Mouse (Mus musculus) MEL (cell line): ENCODE measurements at regions not wholly inside any gene's neighbourhood (a gene's known extent, or its start where the extent isn't known, plus 50 kb on each side); places are given as distances from the start of the nearest gene placed in this dataset.

Experiments
- DNase-seq: peaks from one replicate; pipeline ENCODE4 v3.0.0; 2011; ENCODE audit warnings: low read depth, low spot score
- H3K27ac ChIP-seq: 2 replicates; pipeline ENCODE4 v1.5.1; 2012; ENCODE audit warnings: low read depth, mild to moderate bottlenecking, control low read depth, low read length, moderate library complexity; ENCODE audit not compliant: control insufficient read depth
- H3K27me3 ChIP-seq, 2 experiments: fragments of 150-350 bp in 1 of 2; sonication (generic) in 1 of 2; 2 replicates each; pipeline ENCODE4 v1.6.1; 2012; ENCODE audit warnings: low read length in 2 of 2, mild to moderate bottlenecking in 2 of 2, improper control_type of control experiment in 1 of 2, moderate library complexity in 1 of 2; ENCODE audit not compliant: insufficient read depth in 2 of 2, control insufficient read depth in 1 of 2
- H3K36me3 ChIP-seq, 2 experiments: 2 replicates each; pipeline ENCODE4 v1.6.1; 2012 to 2014; ENCODE audit warnings: low read length in 2 of 2, improper control_type of control experiment in 1 of 2, inconsistent platforms in 1 of 2, mild to moderate bottlenecking in 1 of 2; ENCODE audit not compliant: insufficient read depth in 2 of 2, control insufficient read depth in 1 of 2
- H3K4me1 ChIP-seq, 2 experiments: fragments of 150-350 bp in 1 of 2; sonication (generic) in 1 of 2; 2 replicates each; pipeline ENCODE4 v1.6.1; 2012; ENCODE audit warnings: low read length in 2 of 2, improper control_type of control experiment in 1 of 2, mild to moderate bottlenecking in 1 of 2; ENCODE audit not compliant: insufficient read depth in 2 of 2, control insufficient read depth in 1 of 2
- H3K4me3 ChIP-seq, 2 experiments: fragments of 150-350 bp in 1 of 2; sonication (generic) in 1 of 2; 2 replicates each; pipeline ENCODE4 v1.5.1; 2012; ENCODE audit warnings: low read depth in 2 of 2, low read length in 2 of 2, mild to moderate bottlenecking in 2 of 2, moderate library complexity in 2 of 2, control low read depth in 1 of 2, improper control_type of control experiment in 1 of 2; ENCODE audit not compliant: control insufficient read depth in 1 of 2, insufficient read depth in 1 of 2
- H3K79me2 ChIP-seq: 2 replicates; pipeline ENCODE4 v1.6.1; 2012; ENCODE audit warnings: mild to moderate bottlenecking, low read length, moderate library complexity; ENCODE audit not compliant: control insufficient read depth, poor library complexity, insufficient read depth
- H3K9ac ChIP-seq: 2 replicates; pipeline ENCODE4 v1.6.1; 2012; ENCODE audit warnings: low read depth, mild to moderate bottlenecking, control low read depth, low read length, moderate library complexity; ENCODE audit not compliant: control insufficient read depth, poor library complexity, severe bottlenecking
- H3K9me3 ChIP-seq: fragments of 150-350 bp; sonication (generic); replicated peaks from 2 replicates; pipeline ENCODE4 v1.6.1; 2012; ENCODE audit warnings: mild to moderate bottlenecking, low read length, improper control_type of control experiment, moderate library complexity; ENCODE audit not compliant: insufficient read depth
- CHD1 ChIP-seq: IDR thresholded peaks from 2 replicates; pipeline ENCODE4 v1.6.1; 2012; ENCODE audit warnings: low read depth, mild to moderate bottlenecking, inconsistent platforms, low read length, improper control_type of control experiment
- CHD2 ChIP-seq: IDR thresholded peaks from 2 replicates; pipeline ENCODE4 v1.6.1; 2011; ENCODE audit warnings: low read length, improper control_type of control experiment
- CTCF ChIP-seq, 3 experiments: IDR thresholded peaks in 2 of 3; conservative IDR thresholded peaks in 1 of 3; 2 replicates each; pipeline ENCODE4 v1.5.1; 2011 to 2012; ENCODE audit warnings: low read length in 3 of 3, low read depth in 2 of 3, mild to moderate bottlenecking in 2 of 3, improper control_type of control experiment in 1 of 3, inconsistent platforms in 1 of 3, mixed read lengths in 1 of 3, moderate library complexity in 1 of 3; ENCODE audit not compliant: control insufficient read depth in 1 of 3, insufficient read depth in 1 of 3, poor library complexity in 1 of 3, severe bottlenecking in 1 of 3
- ELF1 ChIP-seq: IDR thresholded peaks from 2 replicates; pipeline ENCODE4 v1.6.1; 2014; ENCODE audit warnings: low read depth, mild to moderate bottlenecking, inconsistent platforms, low read length, improper control_type of control experiment, moderate library complexity
- JUND ChIP-seq: IDR thresholded peaks from 2 replicates; pipeline ENCODE4 v1.6.1; 2011; ENCODE audit warnings: low read depth, mild to moderate bottlenecking, improper control_type of control experiment, low read length
- MAFK ChIP-seq: IDR thresholded peaks from 2 replicates; pipeline ENCODE4 v1.6.1; 2011; ENCODE audit warnings: low read depth, mild to moderate bottlenecking, low read length, improper control_type of control experiment, borderline replicate concordance
- MAZ ChIP-seq: IDR thresholded peaks from 2 replicates; pipeline ENCODE4 v1.6.1; 2012; ENCODE audit warnings: low read depth, mild to moderate bottlenecking, inconsistent platforms, low read length, improper control_type of control experiment
- MEF2A ChIP-seq: IDR thresholded peaks from 2 replicates; pipeline ENCODE4 v1.6.1; 2014; ENCODE audit warnings: low read depth, mild to moderate bottlenecking, inconsistent platforms, low read length, improper control_type of control experiment; ENCODE audit not compliant: poor library complexity, insufficient replicate concordance, severe bottlenecking; ENCODE audit errors: extremely low read depth
- MYC ChIP-seq: IDR thresholded peaks from 2 replicates; pipeline ENCODE4 v1.6.1; 2011; ENCODE audit warnings: low read depth, mild to moderate bottlenecking, low read length, improper control_type of control experiment, moderate library complexity
- NELFE ChIP-seq: IDR thresholded peaks from 2 replicates; pipeline ENCODE4 v1.6.1; 2011; ENCODE audit warnings: low read depth, low read length, improper control_type of control experiment
- POLR2AphosphoS2 ChIP-seq: IDR thresholded peaks from 2 replicates; pipeline ENCODE4 v1.6.1; 2011; ENCODE audit warnings: low read length, improper control_type of control experiment
- POLR2AphosphoS5 ChIP-seq: IDR thresholded peaks from 2 replicates; pipeline ENCODE4 v1.6.1; 2012; ENCODE audit warnings: low read depth, borderline replicate concordance, mild to moderate bottlenecking, inconsistent platforms, low read length, moderate library complexity, mixed read lengths
- RAD21 ChIP-seq: IDR thresholded peaks from 2 replicates; pipeline ENCODE4 v1.6.1; 2011; ENCODE audit warnings: mild to moderate bottlenecking, low read depth, low read length, improper control_type of control experiment
- SIN3A ChIP-seq: IDR thresholded peaks from 2 replicates; pipeline ENCODE4 v1.6.1; 2012; ENCODE audit warnings: low read length, improper control_type of control experiment, inconsistent platforms
- SMC3 ChIP-seq: IDR thresholded peaks from 2 replicates; pipeline ENCODE4 v1.6.1; 2011; ENCODE audit warnings: low read depth, low read length, improper control_type of control experiment
- TAL1 ChIP-seq: IDR thresholded peaks from 2 replicates; pipeline ENCODE4 v1.6.1; 2012; ENCODE audit warnings: mild to moderate bottlenecking, inconsistent platforms, low read length, moderate library complexity, mixed read lengths
- TCF12 ChIP-seq: IDR thresholded peaks from 2 replicates; pipeline ENCODE4 v1.6.1; 2014; ENCODE audit warnings: low read depth, mild to moderate bottlenecking, inconsistent platforms, low read length, improper control_type of control experiment, moderate library complexity
- UBTF ChIP-seq: IDR thresholded peaks from 2 replicates; pipeline ENCODE4 v1.6.1; 2012; ENCODE audit warnings: low read depth, mild to moderate bottlenecking, inconsistent platforms, low read length, improper control_type of control experiment, moderate library complexity, borderline replicate concordance; ENCODE audit not compliant: insufficient read depth
- USF1 ChIP-seq: IDR thresholded peaks from 2 replicates; pipeline ENCODE4 v1.6.1; 2014; ENCODE audit warnings: low read depth, mild to moderate bottlenecking, inconsistent platforms, low read length, improper control_type of control experiment, moderate library complexity
- USF2 ChIP-seq, 2 experiments: IDR thresholded peaks; 2 replicates each; pipeline ENCODE4 v1.6.1; 2011 to 2012; ENCODE audit warnings: improper control_type of control experiment in 2 of 2, low read length in 2 of 2, borderline replicate concordance in 1 of 2, inconsistent platforms in 1 of 2, low read depth in 1 of 2, mild to moderate bottlenecking in 1 of 2; ENCODE audit not compliant: insufficient read depth in 1 of 2
- ZC3H11A ChIP-seq: IDR thresholded peaks from 2 replicates; pipeline ENCODE4 v1.6.1; 2012; ENCODE audit warnings: low read depth, mild to moderate bottlenecking, inconsistent platforms, low read length, improper control_type of control experiment
- ZKSCAN1 ChIP-seq: IDR thresholded peaks from 2 replicates; pipeline ENCODE4 v1.6.1; 2012; ENCODE audit warnings: low read depth, mild to moderate bottlenecking, inconsistent platforms, low read length, improper control_type of control experiment, moderate library complexity
- ZMIZ1 ChIP-seq: IDR thresholded peaks from 2 replicates; pipeline ENCODE4 v1.6.1; 2012; ENCODE audit warnings: low read depth, mild to moderate bottlenecking, inconsistent platforms, low read length, improper control_type of control experiment, moderate library complexity

DNA sequence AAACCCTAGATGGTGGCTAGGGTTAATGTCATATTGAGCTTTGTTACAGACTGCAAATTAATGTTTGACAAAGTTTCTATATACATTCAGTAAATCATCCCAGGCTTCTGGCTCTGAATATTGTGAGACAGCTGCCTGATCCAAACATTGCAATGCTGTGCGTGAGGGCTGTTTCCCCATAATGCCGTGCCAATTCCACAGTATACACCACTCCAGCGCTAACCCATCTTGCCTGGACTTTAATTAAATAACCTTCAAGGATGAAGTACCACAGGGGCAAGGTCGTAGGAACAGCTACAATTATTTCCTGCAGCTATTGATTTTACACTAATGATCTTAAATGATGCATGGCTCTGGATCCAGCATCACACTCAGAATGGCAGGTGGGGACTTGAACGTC is 704.6 kb upstream of the Lrrc4c start:
- H3K9me3 ChIP-seq = no peaks in the 10 kb centered on the region
- no peak overlapping the region for H3K4me3 ChIP-seq
- no peak for TF ChIP-seq ZKSCAN1
- TF ChIP-seq SMC3 = no peak
- TF ChIP-seq TAL1 = no peak
- no peak for TF ChIP-seq MYC
- no peak for TF ChIP-seq ELF1
- TF ChIP-seq SIN3A = no peak
- no peak for TF ChIP-seq NELFE
- TF ChIP-seq CHD1 = no peak
- no peak for TF ChIP-seq POLR2AphosphoS2
- no peak for TF ChIP-seq CTCF (IDR thresholded peaks at IDR 0.05 in 2 of 3, conservative IDR thresholded peaks at IDR 0.05 in 1 of 3; ENCODE audit: control insufficient read depth in 1 of 3, insufficient read depth in 1 of 3, low read depth in 2 of 3, low read length in 3 of 3, poor library complexity in 1 of 3, severe bottlenecking in 1 of 3)
- TF ChIP-seq USF1 = no peak
- TF ChIP-seq RAD21 = no peak
- no peak for TF ChIP-seq USF2 (IDR thresholded peaks at IDR 0.05; ENCODE audit: borderline replicate concordance in 1 of 2, insufficient read depth in 1 of 2, low read depth in 1 of 2, low read length in 2 of 2)
- no peak for TF ChIP-seq ZC3H11A
- no peak for TF ChIP-seq POLR2AphosphoS5
- no peak for TF ChIP-seq MEF2A
- no peak for TF ChIP-seq TCF12
- no peak for TF ChIP-seq JUND
- TF ChIP-seq MAZ = no peak
- TF ChIP-seq, all 39 proteins: peak for 0
- Histone ChIP-seq H3K36me3 (no peaks in the 10 kb centered on the region), H3K27ac (no peak overlapping the region), H3K79me2 (no peaks in the 10 kb centered on the region), H3K27me3 (no peaks in the 10 kb centered on the region), H3K9ac (no peak overlapping the region), H3K4me1 (no peaks in the 10 kb centered on the region)
- DNase-seq = no peak

DNA sequence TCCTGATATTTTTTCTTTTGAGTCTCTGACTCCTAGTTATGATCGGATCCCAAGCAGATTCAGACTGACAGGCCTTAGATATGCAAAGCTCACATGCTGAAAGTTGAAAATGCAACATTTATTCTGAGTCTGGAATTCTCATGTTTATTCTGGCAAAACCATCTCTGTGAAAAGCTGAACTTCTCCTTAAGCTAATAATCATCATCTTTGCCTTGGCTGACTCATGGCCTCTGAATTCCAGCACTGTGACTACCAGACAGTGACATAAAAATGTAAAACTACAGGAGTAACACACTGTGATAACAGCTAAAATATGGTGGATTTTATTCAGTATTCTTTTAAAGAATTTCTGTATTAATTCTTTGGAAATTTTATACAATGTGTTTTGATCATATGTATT is 680.4 kb upstream of the Lrrc4c start:
- DNase-seq = no peak
- no peaks in the 10 kb centered on the region for H3K27me3 ChIP-seq
- no peaks in the 10 kb centered on the region for H3K9me3 ChIP-seq
- H3K4me1 ChIP-seq = no peaks in the 10 kb centered on the region
- TF ChIP-seq MAFK (no peak), ZMIZ1 (no peak), NELFE (no peak), MYC (no peak), CTCF (IDR thresholded peaks at IDR 0.05 in 2 of 3, conservative IDR thresholded peaks at IDR 0.05 in 1 of 3; ENCODE audit: control insufficient read depth in 1 of 3, insufficient read depth in 1 of 3, low read depth in 2 of 3, low read length in 3 of 3, poor library complexity in 1 of 3, severe bottlenecking in 1 of 3) (no peak), CHD2 (no peak), UBTF (no peak), JUND (no peak)
- H3K36me3 ChIP-seq = no peaks in the 10 kb centered on the region
- H3K9ac ChIP-seq = no peak overlapping the region
- no peak overlapping the region for H3K27ac ChIP-seq
- no peaks in the 10 kb centered on the region for H3K79me2 ChIP-seq
- no peak overlapping the region for H3K4me3 ChIP-seq
